Mouse (Mus musculus) yolk sac, embryonic 10.5 days (tissue): Measurements from ENCODE around the gene Kif3b.
"Not testable (repeated sequence)": the region's sequence is repeated elsewhere in the genome, so short reads cannot be mapped to it uniquely, and the experiment has no call there.

Source experiments
- DNase-seq: peaks from one replicate; pipeline ENCODE4 v3.0.0-alpha.2; 2017; ENCODE audit warnings: low spot score

Gene Kif3b

DNA sequence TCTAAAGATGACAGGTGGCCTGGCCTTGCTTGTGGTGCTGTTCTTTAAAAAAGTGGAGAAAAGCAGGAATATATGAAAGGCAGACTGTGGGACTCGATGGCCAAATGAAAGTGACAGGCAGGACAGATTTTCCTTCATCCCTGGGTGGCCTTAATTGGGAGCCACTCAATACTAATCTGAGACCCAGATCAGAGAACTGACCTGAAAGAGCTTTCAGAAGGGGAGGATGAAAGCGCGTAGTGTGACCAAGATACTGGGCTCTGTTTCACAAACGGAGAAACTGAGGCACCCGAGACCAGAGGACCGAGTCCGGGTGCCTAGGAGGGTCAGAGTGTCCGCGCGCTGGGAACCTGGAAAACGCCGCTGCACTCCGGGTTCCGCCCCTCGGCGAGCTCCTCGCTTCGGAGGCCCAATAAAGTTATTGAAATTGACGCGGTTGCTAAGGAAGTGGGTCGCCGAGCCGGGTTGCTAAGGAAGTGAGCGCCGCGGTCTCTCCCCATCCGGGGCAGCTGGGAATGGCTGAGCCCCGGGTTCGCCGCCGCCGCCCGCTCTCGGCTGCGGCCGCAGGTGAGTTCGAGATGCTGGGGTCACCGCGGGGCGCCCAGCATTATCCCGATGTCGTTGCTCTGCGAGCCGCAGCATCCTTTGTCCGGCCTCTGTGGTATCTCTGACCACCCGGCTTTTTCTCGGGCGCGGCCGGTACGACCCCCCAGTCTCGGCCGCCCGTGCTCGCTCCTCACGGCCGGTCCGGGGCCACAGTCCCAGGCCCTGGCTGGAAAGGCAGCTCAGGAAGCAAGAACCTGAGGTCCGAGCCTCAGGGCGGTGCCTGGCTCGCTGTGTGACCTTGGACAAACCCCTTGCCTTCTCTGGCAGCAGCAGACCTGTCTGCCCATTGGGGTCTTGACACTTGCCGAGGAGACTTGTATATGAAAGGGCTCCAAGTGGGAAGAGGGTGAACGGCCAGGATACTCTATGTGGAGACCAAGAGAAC is at the start of gene Kif3b:
TSS of gene Kif3b (plus strand) at position 476 of the 991 bp plus-strand sequence.
- peak; percentile 88 for DNase-seq

DNA sequence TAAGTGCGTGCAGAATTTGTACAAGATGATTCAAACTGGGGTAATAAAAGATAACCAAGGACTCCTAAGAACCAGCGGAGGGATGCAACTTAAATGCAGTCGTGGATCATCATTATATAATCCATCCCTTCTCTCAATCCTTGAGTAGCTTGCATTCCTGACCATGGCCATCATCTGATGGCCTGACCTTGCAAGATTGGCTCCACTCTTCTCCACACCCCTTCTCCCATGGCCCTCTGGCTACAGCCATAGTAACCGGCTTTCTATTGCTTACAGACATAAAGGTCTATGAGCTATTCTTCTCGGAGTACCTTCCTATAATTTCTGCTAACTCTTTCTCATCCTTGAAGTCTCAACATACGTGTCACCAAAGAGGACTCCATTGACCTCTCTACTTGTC is 49.1 kb upstream of the Kif3b start:
- no peak for DNase-seq

DNA sequence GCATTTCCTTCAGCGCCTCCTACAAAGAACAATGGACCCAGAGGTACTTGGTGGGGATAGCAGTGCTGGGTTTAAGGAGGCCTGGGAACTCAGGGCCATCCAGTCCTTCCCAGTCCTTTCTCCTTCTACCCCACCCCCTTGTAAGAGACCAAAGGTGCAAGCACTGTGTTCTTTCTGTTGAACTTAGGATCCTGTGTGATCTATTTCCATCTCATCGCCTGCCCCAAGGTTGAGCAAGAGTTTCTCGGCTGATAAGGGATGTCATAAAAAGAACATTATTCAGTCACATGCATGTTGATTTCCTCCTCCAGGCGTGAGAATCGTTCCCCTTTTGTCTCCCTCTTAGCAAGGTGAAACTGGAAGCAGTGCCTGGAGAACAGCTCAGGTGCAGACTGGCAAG is 41.5 kb upstream of the Kif3b start:
- DNase-seq, result peak; percentile 76

DNA sequence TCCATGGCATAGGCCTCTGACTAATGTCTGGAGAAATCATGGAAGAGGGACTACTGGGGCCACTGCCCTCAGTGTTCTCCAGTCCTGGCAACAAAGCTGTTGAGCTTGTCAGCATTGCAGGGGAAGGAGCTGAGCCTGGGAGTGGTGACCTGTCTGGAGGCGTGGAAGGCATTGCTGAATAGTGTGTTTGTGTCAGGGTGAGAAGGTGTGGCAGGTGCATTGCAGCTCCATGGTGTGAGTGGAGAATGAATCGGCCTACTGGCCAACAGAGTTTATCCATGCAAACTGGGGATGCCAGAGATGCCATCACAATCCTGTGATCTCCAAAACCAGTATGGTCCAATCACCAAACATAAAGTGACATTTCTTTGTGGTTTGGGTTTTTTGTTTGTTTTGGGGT is 34.6 kb upstream of the Kif3b start:
- no peak for DNase-seq

DNA sequence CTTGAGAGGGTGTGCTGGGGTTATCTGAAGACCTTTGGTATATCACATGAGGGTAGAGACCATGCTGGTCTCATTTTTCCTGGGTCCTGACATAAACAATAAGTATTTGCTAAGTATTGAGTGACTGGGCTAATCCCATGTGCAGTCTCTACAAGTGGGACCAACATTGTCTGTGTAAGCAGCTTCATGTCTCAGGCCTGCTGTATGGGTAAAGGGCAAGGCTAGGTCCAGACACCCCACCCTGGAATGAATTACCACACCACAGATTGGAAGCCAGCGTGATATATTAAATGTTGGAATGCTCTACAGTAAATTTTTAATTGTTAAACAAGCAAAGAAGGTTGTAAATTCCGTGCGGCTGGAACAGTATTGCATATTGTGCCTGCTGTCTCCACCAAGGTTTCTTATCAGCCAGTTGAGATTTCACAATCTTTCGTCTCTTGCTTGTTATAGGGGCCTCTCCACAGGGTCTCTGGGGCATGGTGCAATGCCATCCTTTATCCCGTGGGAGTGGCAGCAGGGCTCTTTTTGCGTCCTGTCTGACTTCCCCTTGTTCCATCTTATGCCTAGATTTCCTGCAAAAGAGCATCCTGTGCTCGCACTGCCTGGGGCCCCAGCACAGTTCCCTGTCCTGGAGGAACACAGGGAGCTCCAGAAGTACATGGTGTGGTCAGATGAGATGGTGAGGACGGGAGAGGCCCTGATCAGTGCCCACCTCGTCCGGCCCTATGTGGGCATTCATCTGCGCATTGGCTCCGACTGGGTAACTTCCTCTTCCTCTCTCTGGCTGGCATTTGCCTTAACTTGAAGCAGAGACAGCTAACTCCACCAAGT is 32.0 kb upstream of the Kif3b start:
- peak; percentile 41 for DNase-seq

DNA sequence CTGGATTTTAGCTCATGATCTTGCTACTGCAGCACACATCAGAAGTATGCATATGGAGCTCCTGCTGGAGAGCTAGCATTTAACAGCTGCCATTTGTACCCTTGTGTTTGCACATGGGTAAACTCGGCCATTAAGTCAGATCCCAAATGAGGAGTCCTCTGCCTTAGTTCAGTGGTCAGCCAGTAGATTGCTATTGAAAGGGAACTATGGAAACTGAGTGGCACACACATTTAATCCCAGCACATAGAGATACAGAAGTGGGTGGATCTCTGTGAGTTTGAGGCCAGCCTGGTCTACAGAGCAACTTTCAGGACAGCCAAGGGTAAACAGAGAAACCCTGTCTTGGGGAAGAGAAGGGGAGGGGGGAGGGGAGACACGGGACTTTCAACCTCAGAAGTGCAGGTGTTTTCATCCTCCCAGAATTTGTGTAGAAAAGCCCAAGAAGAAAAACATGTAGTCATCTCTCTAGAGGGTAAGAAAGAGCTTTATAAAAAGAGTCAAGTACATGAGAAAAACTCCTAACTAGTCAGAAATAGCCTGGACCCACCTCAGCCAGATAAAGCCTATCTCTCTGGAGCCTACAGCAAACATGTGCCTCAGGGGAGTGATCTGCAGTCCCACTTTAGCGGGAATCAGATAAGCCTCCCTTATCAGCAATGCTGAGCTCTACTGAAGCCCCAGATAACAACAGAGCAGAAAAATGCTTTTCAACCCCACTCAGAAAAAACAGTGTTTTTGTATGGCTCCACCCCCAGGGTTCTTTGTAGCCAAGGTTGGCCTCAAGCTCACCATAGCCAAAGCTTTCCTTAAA is 31.1 kb upstream of the Kif3b start:
- peak; percentile 74 for DNase-seq

DNA sequence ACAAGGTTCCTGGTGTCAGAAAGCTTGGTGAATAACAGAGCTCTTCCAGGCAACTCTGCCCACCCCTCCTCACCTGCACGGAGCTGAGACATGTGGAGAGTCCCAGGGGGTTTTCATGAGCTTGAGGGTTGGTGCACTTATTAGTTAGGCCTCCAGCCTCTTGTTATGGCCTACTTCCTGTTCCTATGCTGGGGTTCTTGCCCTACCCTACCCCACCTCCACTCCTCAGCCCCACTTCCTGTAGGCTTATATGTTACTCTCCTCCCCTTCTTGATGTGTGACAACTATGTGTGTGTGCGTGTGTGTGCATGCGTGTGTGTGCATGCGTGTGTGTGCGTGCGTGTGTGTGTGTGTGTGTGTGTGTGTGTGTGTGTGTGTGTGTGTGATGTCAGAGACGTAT is 28.2 kb upstream of the Kif3b start:
- no peak for DNase-seq

DNA sequence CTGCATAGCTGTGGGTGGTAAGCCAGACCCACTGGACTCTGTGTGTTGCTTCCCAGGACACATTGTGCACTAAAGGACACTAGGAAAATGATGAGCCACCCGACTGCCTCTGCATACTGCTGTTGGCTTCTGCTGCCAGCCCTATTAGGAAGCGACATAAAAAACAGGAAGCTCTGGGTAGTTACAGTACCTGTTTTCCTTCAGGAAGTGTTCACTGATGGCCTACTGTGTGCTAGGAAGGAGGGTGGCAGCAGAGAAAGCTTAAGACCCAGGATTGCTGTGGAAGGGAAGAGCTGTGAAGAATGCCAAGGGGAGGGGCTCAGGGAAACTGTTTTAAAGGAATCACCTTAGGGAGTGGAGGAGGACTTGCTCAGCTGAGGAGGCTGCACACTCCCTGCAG is 23.9 kb upstream of the Kif3b start:
- DNase-seq, result no peak

DNA sequence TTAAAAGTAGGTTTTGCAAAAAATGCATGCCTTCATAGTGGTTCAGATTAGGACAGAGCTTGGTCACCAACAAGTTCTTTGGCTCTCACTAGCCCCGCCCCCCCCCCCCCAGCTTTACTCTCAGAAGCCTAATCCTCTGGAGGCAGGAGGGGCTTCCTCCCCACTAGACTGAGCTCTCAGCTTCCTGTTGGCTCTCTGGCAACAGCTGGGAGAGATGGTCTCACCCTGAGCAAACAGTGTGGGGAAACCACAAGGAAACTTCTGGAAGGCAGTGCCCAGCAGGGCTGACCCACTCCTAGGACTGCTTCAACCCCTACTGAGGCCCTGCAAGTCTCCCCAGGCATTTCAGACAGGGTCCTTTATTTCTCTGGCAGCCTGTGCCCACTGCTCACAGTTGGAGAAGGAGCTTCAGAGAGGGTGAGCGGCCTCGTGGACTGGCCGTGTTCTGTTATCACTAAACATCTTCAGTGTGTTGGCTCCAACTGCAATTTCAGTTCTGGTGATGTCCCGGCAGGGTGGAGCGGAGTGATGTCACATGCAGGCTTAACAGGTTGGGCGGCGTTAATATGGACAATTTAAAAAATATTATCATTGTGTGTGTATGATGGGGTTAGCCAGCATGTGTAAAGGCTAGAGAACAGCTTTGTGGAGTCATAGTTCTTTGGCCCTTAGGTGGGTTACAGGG is 20.8 kb upstream of the Kif3b start:
- not testable (repeated sequence) for DNase-seq

DNA sequence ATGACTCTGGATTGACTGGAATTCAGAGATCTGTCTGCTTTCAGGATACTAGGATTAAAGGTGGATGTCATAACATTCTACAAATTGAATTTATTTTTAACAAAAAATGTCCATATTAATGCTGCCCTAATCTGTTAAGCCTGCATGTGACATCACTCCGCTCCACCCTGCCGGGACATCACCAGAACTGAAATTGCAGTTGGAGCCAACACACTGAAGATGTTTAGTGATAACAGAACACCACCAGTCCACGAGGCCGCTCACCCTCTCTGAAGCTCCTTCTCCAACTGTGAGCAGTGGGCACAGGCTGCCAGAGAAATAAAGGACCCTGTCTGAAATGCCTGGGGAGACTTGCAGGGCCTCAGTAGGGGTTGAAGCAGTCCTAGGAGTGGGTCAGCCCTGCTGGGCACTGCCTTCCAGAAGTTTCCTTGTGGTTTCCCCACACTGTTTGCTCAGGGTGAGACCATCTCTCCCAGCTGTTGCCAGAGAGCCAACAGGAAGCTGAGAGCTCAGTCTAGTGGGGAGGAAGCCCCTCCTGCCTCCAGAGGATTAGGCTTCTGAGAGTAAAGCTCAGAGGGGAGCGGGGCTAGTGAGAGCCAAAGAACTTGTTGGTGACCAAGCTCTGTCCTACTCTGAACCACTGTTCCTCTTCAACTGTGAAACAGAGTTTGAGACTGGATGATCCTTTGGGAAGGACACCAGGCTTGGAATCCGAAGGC is 16.9 kb upstream of the Kif3b start:
- not testable (repeated sequence) for DNase-seq

DNA sequence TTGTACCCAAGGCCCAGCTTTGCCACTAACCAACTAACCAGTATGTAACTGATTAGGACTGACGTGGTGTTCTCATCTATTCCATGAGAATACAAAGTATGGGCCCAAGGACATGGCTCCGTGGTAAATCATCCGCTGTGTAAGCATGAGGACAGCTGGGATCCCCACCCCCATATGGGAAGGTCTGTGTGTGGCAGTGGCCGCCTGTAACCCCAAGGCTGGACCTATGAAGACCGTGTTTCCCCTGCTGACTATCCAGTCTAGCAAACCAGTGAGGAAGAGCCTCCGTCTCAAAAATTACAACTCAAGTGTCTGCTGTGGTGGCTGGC is 16.3 kb upstream of the Kif3b start:
- no peak for DNase-seq

DNA sequence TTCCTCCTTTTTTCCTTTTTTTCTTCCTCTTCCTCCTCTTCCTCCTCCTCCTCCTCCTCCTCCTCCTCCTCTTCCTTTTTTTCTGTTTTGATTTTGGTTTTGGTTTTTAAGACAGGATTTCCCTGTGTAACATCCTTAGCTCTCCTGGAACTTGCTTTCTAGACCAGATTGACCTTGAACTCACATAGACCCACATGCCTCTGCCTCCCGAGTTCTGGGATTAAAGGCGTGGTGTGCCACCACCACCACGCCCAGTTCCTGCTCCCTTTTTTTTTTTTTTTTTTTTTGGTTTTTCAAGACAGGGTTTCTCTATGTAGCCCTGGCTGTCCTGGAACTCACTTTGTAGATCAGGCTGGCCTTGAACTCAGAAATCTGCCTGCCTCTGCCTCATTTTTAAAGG is 15.6 kb upstream of the Kif3b start:
- not testable (repeated sequence) for DNase-seq

DNA sequence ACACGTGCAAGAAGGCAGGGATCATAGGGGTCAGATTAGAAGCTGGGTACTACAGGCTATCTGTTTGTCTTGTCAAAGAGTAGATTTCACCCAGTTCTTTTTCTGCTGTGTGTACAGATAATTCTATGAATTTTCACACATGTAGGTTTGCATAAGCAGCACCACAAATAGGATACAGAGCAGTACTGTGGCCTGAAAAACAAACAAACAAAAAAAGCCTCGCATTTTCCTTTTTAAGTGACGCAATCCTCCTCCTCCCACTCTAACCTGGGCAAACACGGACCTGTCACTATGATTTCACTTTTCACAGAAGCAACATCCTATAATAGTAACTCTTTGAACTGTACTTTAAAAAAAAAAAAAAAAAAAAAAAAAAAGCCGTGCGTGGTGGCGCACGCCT is 14.8 kb upstream of the Kif3b start:
- no peak for DNase-seq

DNA sequence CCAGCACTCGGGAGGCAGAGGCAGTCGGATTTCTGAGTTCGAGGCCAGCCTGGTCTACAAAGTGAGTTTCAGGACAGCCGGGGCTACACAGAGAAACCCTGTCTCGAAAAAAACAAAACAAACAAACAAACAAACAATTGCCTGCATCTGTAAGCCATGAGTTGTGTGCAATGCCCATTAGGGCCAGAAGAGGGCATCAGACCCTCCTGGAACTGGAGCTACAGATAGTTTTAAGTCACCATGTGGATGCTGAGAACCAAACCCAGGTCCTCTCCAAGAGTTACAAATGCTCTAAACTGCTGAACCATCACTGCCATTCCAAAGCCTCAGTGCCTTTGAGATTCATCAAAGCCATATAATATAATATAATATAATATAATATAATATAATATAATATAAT is 14.4 kb upstream of the Kif3b start:
- DNase-seq, result not testable (repeated sequence)

DNA sequence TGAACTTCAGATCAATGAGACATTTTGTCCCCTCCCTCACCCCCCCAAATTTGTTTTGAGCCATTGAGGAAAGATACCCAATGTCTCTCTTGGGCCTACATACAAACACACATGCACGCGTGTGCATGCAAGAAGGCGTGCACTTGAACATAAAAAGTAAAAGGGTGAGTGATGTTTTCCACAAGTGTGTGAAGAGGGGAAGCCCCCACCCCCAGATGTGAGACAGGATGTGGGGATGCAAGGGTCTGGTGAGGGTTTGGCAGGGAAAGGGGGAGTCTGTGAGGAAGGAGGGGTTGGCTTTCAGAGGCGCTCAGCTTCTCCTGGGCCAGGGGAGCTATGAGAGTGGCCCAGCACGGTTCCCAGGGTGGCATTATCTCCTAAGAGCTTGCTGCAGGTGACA is 12.9 kb upstream of the Kif3b start:
- DNase-seq, result no peak

DNA sequence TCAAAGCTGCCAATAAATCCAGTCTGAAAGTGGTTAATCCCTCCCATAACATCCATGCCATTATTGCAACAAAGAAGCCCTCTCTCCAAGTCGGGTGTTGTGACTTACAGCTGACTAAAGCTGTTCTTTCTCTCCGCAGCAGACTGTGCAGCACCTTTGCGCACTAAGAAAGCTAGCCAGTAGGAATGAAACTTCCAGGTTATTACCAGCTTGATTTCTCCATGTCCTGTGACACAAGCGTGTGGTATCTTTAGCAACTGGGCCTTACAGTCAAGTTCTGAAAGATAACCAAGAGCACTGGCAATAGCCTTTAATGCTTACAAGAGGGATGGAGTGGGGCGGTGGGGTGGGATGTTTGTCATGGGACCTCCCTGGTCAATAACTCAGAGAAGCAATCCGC is 7.3 kb upstream of the Kif3b start:
- DNase-seq, result no peak

DNA sequence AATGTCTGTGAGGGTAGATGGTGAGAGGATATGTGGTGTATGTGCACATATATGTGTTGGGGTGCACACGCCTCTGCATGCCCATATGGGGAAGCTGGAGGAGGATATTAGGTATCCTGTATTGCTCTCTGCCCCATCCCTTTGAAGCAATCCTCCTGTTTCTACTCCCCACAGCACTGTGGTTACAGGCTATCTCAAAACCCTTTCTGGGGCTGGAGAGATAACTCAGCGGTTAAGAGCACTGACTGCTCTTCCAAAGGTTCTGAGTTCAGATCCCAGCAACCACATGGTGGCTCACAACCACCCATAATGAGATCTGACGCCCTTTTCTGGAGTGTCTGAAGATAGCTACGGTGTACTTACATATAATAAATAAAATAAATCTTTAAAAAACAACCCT is 4.7 kb upstream of the Kif3b start:
- no peak for DNase-seq

DNA sequence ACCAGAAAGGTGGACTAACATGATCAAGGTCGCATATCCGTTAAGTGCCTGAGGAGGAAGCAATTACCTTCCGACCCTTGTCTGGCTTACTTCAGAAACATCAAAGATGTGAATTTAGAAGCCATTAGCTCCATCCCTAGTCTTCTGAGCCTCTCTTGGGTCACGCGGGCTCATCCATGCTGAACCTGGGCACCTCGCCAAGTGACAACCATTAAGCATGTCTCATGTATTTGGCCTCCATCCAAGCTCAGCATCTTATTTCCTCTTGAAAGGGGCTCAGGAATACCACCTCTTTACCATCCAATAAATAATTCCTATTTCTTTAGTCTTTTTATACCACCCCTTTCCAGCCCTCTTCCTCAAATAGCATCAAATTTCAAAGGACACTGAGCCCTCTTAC is 3.4 kb upstream of the Kif3b start:
- no peak for DNase-seq

DNA sequence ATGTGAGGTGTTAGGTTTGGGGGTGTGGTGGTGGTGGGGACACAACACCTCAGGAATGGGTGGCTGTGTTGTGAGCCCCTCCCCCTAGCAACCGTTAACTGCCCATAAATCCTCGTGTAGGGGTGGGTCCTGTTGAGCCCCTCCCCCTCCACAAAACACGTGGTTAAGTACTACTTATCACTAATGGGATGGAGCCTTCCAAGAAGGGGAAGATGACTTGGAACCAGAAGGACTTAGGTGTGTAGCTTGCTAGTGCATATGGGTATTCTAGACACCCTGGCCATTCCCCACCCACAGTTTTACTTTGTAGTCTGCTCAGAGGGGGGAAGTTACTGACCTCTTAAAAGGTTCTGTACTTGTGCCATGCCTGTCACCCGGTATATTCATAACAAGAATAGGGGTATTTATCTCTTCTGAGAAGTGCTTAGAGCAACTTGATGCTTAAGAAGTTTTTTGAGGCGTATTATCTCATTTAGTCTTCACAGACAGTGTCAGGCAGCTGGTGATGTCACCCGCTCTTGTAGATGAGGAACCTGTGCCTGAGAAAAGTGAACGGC is 1.2 kb downstream of the Kif3b start:
- DNase-seq, result no peak

DNA sequence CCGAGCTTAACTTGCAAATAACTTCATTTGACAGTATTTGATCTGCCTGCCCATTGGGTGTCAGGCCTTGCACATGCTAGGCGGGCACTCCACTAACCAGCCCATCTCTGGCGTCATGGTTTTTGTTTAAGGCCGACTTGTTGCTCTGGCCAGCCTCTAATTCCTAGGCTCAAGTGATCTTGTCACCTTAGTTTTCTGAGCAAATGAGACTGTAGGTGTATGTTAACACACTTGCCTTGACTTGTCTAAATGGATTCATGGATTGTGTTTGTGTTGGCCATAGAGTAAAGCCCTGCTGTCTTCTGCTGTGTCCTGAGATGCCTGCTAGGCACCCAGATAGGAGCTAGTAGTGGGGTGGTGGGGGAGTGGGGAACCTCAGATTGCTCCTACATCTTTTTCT is 4.0 kb downstream of the Kif3b start:
- DNase-seq, result no peak

DNA sequence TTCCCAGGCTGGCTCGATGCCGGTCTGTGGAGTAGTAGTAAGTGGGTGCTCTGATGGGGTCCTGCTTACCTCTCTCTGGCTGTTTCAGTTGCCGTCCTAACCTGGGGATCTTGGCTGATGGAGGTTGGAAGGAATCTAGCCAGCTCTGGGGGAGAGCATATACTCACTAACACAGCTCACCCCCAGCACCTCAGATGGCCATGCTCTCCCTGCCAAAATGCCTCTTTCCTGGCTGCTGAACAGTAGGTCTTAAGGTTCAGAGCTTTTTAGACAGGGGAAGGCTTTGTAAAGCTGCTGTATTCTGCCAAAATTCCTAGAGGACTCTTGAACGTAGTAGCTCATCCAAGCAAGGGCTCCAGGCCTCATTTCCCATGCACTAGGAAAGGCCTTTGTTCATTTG is 6.6 kb downstream of the Kif3b start:
- no peak for DNase-seq
